Mouse (Mus musculus) midbrain, embryonic 15.5 days (tissue): ENCODE measurements around the gene Sap25. TPM values are rescaled to one million over a fixed set of nuclear protein-coding genes. Genes with fewer than 3 reads are reported as not detected.
"Not testable (repeated sequence)": the region's sequence is repeated elsewhere in the genome, so short reads cannot be mapped to it uniquely, and the experiment has no call there.

Experiments
- ATAC-seq: fragments of 200-750 bp; cut with Nextera tagmentation; replicated peaks from 2 replicates; pipeline ENCODE4 v1.8.0; 2017; ENCODE audit warnings: moderate TSS enrichment
- H3K27ac ChIP-seq: fragments of 300-500 bp; sonication (generic); 2 replicates; pipeline ENCODE4 v1.5.1; 2015; ENCODE audit warnings: mild to moderate bottlenecking, inconsistent platforms
- H3K27me3 ChIP-seq: fragments of 300-500 bp; sonication (generic); replicated peaks from 2 replicates; pipeline ENCODE4 v1.6.1; 2015; ENCODE audit warnings: inconsistent platforms
- H3K36me3 ChIP-seq: fragments of 300-500 bp; sonication (generic); replicated peaks from 2 replicates; pipeline ENCODE4 v1.6.1; 2015; ENCODE audit warnings: inconsistent platforms
- H3K4me1 ChIP-seq: fragments of 300-500 bp; sonication (generic); 2 replicates; pipeline ENCODE4 v1.6.1; 2015; ENCODE audit warnings: inconsistent platforms
- H3K4me2 ChIP-seq: fragments of 300-500 bp; sonication (generic); 2 replicates; pipeline ENCODE4 v1.6.1; 2015; ENCODE audit warnings: inconsistent platforms, mild to moderate bottlenecking, moderate library complexity
- H3K4me3 ChIP-seq: fragments of 300-500 bp; sonication (generic); 2 replicates; pipeline ENCODE4 v1.5.1; 2015; ENCODE audit warnings: mild to moderate bottlenecking, inconsistent platforms
- H3K9ac ChIP-seq: fragments of 300-500 bp; sonication (generic); 2 replicates; pipeline ENCODE4 v1.6.1; 2015; ENCODE audit warnings: mild to moderate bottlenecking, inconsistent platforms
- H3K9me3 ChIP-seq: fragments of 300-500 bp; sonication (generic); 2 replicates; pipeline ENCODE4 v1.6.1; 2016; ENCODE audit warnings: inconsistent platforms
- WGBS: fragments of 180-500 bp; shearing (Covaris S2); methylation state at CpG from one replicate; pipeline ENCODE4 v1.1.7; 2015; ENCODE audit warnings: mixed read lengths; 5-methylcytosine and 5-hydroxymethylcytosine counted together
- polyA plus RNA-seq: library from polyadenylated mRNA; unstranded; fragments of >200 nt; fragmentation: Nextera tagmentation; extraction: Ambion mirVana; gene quantifications from 2 replicates; pipeline ENCODE4 v1.2.1, GENCODE M21; 2015

Sap25 gene
- polyA plus RNA-seq, 1 experiment from 2014 or later: 6.8 TPM

- H3K9ac ChIP-seq: no peak overlapping the region
- H3K27ac ChIP-seq: no peak overlapping the region
- ATAC-seq: no peak
- peaks cover 12% of the 10 kb centered on the region; the same call in 1 of the 2 replicates for H3K4me1 ChIP-seq
- no peaks in the 10 kb centered on the region; the same call in 1 of the 2 replicates for H3K27me3 ChIP-seq
- WGBS: 72% methylated on average over 3 of the region's 3 CpGs
- H3K9me3 ChIP-seq: no peaks in the 10 kb centered on the region
- no peaks in the 10 kb centered on the region for H3K36me3 ChIP-seq
- H3K4me2 ChIP-seq: no peak overlapping the region
- H3K4me3 ChIP-seq: no peak overlapping the region
These were observed 31.8 kb upstream of the Sap25 start for GRCm38 (mm10) chr5:137609292-137609691.

- H3K9me3 ChIP-seq: no peaks in the 10 kb centered on the region
- ATAC-seq: no peak
- H3K4me1 ChIP-seq: peaks cover 12% of the 10 kb centered on the region; the same call in 1 of the 2 replicates
- no peak overlapping the region for H3K9ac ChIP-seq
- no peak overlapping the region for H3K4me3 ChIP-seq
- H3K27me3 ChIP-seq: no peaks in the 10 kb centered on the region; the same call in 1 of the 2 replicates
- H3K36me3 ChIP-seq: no peaks in the 10 kb centered on the region
- no peak overlapping the region for H3K27ac ChIP-seq
- no peak overlapping the region for H3K4me2 ChIP-seq
- 79% methylated on average over 4 of the region's 4 CpGs for WGBS
These were observed 31.1 kb upstream of the Sap25 start for GRCm38 (mm10) chr5:137610056-137610455.

GRCm38 (mm10) chr5:137610548-137611244 lies 30.4 kb upstream of the Sap25 start:
- Histone ChIP-seq H3K4me2 (no peak overlapping the region), H3K27ac (no peak overlapping the region)
- 17% methylated on average over 12 of the region's 12 CpGs for WGBS

GRCm38 (mm10) chr5:137611245-137611602 lies 29.9 kb upstream of the Sap25 start:
- no peak overlapping the region for H3K27ac ChIP-seq
- H3K4me2 ChIP-seq: no peak overlapping the region
- no peak for ATAC-seq
- H3K27me3 ChIP-seq: no peaks in the 10 kb centered on the region; the same call in 1 of the 2 replicates
- peaks cover 12% of the 10 kb centered on the region; the same call in 1 of the 2 replicates for H3K4me1 ChIP-seq
- H3K9me3 ChIP-seq: no peaks in the 10 kb centered on the region
- WGBS: 27% methylated on average over 6 of the region's 6 CpGs
- no peak overlapping the region for H3K9ac ChIP-seq
- H3K4me3 ChIP-seq: no peak overlapping the region
- no peaks in the 10 kb centered on the region for H3K36me3 ChIP-seq

More at GRCm38 (mm10) chr5:137610548-137611244, 30.4 kb upstream of the Sap25 start:
- H3K4me1 ChIP-seq: peaks cover 12% of the 10 kb centered on the region; the same call in 1 of the 2 replicates
- no peak overlapping the region for H3K9ac ChIP-seq
- H3K9me3 ChIP-seq: no peaks in the 10 kb centered on the region
- H3K36me3 ChIP-seq: no peaks in the 10 kb centered on the region
- no peak for ATAC-seq
- no peaks in the 10 kb centered on the region; the same call in 1 of the 2 replicates for H3K27me3 ChIP-seq
- no peak overlapping the region for H3K4me3 ChIP-seq

- H3K36me3 ChIP-seq: no peaks in the 10 kb centered on the region
- H3K4me3 ChIP-seq: no peak overlapping the region
- H3K9ac ChIP-seq: no peak overlapping the region
These were observed 28.1 kb upstream of the Sap25 start for GRCm38 (mm10) chr5:137613076-137613475.

DNA sequence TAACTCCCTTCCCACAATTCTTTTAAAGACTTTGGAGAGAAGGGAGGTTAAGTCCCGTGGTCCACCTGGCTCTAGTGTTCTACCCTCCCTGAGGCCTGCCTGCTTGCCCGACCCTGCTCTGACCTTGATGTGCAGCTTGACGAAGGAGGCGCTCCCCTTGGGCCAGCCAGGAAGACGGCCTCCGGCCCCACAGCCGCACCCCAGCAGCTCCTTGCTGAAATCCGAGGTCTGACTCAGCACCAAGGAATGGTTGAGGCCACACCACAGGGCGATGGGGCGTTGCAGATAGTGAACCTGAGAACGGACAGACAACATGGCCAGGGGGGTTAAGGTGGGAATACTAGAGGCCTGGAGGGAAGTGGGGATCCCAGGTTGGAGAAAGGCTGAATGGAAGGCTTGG lies 27.6 kb upstream of the Sap25 start, which contains the start of gene Pcolce:
Gene Pcolce (minus strand): TSS at position 235 of the 400 bp plus-strand sequence.
- Histone ChIP-seq H3K4me1 (peaks cover 4% of the 10 kb centered on the region; the same call in 1 of the 2 replicates), H3K4me2 (no peak within 1 kb of the TSS), H3K4me3 (no peak within 1 kb of the TSS), H3K9me3 (no peaks in the 10 kb centered on the region), H3K27ac (no peak within 1 kb of the TSS), H3K27me3 (no peaks in the 10 kb centered on the region; the same call in 1 of the 2 replicates), H3K36me3 (no peaks in the 10 kb centered on the region), H3K9ac (no peak within 1 kb of the TSS)
- no peak for ATAC-seq
- WGBS: 67% methylated on average over 11 of the region's 11 CpGs

More at GRCm38 (mm10) chr5:137613076-137613475, 28.1 kb upstream of the Sap25 start:
- Histone ChIP-seq H3K27me3 (no peaks in the 10 kb centered on the region; the same call in 1 of the 2 replicates), H3K27ac (no peak overlapping the region), H3K9me3 (no peaks in the 10 kb centered on the region), H3K4me1 (peaks cover 8% of the 10 kb centered on the region; the same call in 1 of the 2 replicates), H3K4me2 (no peak overlapping the region)
- no peak for ATAC-seq
- WGBS: 70% methylated on average over 5 of the region's 5 CpGs

DNA sequence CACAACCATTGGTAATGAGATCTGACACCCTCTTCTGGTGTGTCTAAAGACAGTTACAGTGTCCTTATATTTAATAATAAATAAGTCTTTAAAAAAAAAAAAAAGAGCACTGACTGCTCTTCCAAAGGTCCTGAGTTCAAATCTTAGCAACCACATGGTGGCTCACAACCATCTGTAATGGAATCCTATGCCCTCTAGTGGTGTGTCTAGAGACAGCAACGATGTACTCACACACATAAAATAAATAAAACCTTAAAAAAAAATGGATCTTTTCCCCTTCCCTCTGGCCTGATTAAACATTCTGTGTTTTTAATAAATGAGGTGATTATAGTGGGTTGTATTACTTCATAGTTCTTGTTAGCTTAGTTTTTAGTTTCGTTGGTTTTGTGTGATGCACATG lies 26.2 kb upstream of the Sap25 start:
- H3K27ac ChIP-seq, H3K27me3 ChIP-seq, ATAC-seq, H3K4me2 ChIP-seq, H3K9ac ChIP-seq, H3K9me3 ChIP-seq, H3K36me3 ChIP-seq, H3K4me3 ChIP-seq, H3K4me1 ChIP-seq: not testable (repeated sequence)
- WGBS: 90% methylated on average over 2 of the region's 2 CpGs

DNA sequence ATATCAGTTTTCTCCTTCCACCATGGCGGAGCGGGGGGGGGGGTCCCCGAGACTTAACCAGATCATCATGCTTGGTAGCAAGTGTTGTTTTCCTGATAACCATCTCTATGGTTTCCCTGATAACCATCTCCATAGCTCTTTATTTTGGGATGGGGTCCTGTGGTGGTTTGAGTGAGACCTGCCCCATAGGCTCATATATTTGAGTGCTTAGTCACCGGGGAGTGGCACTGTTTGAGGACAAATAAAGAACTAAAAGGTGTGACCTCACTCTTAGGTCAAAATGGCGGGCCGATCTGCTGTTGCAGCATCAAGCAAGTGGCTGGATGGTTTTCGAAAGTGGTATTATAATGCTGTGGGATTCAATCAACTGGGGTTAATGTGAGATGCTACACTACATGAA lies 25.8 kb upstream of the Sap25 start:
- no peak overlapping the region for H3K27ac ChIP-seq
- no peak overlapping the region for H3K9ac ChIP-seq
- no peaks in the 10 kb centered on the region for H3K36me3 ChIP-seq
- no peaks in the 10 kb centered on the region for H3K27me3 ChIP-seq
- H3K4me2 ChIP-seq: no peak overlapping the region
- WGBS: 92% methylated on average over 7 of the region's 7 CpGs
- 0 out of 2 replicates have a peak, but pooled peaks cover 3% of the 10 kb centered on the region for H3K4me1 ChIP-seq
- ATAC-seq: no peak
- H3K9me3 ChIP-seq: no peaks in the 10 kb centered on the region
- no peak overlapping the region for H3K4me3 ChIP-seq

DNA sequence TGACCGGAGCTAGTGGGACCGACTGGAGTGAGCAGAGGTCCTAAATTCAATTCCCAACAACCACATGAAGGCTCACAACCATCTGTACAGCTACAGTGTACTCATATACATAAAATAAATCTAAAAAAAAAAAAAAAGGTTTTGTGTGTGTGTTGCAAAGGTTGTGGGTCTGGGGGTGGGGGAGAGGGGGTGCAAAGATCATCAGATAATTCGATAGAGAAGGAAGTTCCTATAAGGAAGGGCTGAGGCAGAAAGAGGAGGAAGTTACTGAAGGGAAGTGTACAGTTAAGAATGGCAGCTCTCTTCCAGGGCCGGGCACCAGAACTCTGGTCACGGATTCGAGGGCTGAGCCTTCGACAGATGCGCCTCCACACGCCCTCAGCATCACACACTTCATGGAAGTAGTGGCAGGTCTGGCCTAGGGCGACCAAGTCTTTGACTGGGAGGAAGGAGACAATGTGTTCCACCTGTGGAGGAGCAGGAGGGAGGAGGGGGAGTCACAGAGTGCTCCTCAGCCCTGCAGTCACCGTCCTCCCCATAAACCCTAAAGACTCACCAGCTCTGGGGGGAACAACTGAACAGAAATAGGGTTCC lies 17.1 kb upstream of the Sap25 start:
- Histone ChIP-seq H3K4me2 (no peak overlapping the region), H3K4me1 (peaks cover 11% of the 10 kb centered on the region), H3K27ac (no peak overlapping the region), H3K27me3 (no peaks in the 10 kb centered on the region), H3K36me3 (no peaks in the 10 kb centered on the region), H3K9ac (no peak overlapping the region), H3K4me3 (no peak overlapping the region), H3K9me3 (no peaks in the 10 kb centered on the region)
- no peak for ATAC-seq
- 83% methylated on average over 11 of the region's 11 CpGs for WGBS

DNA sequence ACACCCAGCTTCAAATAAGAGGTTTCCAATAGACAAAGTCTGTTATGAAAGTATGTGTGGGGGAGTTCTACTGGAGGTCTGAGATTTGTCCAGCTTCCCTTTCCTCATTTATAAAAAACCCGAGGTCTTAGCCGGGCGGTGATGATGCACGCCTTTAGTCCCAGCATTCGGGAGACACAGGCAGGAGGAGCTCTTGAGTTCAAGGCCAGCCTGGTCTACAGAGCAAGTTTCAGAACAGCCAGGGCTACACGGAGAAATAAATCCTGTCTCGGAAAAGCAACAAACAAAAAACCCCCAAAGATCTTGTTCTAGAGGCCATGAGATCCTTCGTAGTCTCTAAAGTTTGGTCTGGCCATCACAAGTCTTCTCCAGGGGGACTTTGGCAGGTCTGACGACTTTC lies 13.1 kb upstream of the Sap25 start:
- peak overlapping the region; percentile 91 for H3K27ac ChIP-seq
- no peaks in the 10 kb centered on the region for H3K36me3 ChIP-seq
- ATAC-seq: no peak
- no peaks in the 10 kb centered on the region for H3K27me3 ChIP-seq
- WGBS: 1% methylated on average over 9 of the region's 9 CpGs
- H3K4me1 ChIP-seq: peaks cover 43% of the 10 kb centered on the region
- peak overlapping the region; percentile 66 for H3K9ac ChIP-seq
- no peaks in the 10 kb centered on the region for H3K9me3 ChIP-seq
- peak overlapping the region; percentile 77 for H3K4me2 ChIP-seq
- H3K4me3 ChIP-seq: peak overlapping the region; percentile 100

DNA sequence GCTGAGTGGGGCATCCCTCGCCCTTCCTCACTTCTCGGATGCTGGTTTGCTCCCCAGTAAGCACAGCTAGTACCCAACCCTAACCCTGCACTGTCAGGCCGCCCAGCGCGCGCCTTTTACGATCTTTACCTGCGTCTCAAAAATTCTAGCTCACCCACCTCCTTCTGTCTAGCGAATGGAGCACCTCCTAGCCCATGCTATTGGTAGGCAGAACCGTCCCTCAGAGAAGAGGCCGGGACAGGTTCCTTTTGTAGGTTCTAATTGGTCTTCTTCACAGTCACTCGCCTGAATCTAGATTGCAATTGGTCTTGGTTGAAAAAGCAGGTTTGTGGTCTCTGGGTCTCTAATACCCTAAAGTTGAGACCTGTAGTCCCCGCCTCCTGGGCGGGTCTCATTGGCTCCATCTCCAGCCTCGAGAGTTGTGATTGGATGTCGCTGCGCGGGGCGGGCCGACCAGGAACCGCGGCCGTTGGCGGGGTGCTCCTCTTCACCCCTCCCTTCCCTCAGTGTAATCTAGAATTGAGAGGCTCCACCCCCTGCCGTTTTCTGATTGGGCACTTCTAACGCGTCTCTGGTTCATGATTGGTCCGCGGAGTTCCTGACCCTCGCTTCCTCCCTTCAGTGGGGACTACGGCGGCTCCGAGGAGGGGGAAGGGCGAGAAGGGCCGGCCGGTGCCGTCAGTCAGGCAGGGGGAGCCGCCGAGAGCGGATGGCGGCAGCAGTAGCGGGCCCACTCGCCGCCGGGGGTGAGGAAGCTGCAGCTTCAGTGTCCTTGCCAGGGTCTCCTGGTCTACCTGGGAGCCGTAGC lies 12.4 kb upstream of the Sap25 start, which contains the start of the genes Fbxo24, Lrch4 and Gm20605:
Gene Fbxo24 (minus strand): TSS at position 505 of the 808 bp plus-strand sequence.
Gene Lrch4 (plus strand): TSS at position 624 of the 808 bp plus-strand sequence.
Gene Gm20605 (plus strand): TSS at position 678 of the 808 bp plus-strand sequence.
- peaks cover 43% of the 10 kb centered on the region for H3K4me1 ChIP-seq
- peak within 1 kb of the TSS; percentile 94 for H3K4me2 ChIP-seq
- WGBS: under 1% methylated on average over 45 of the region's 46 CpGs

GRCm38 (mm10) chr5:137629306-137629721 lies 11.8 kb upstream of the Sap25 start:
- under 1% methylated on average over 23 of the region's 23 CpGs for whole genome bisulfite sequencing
- H3K27ac ChIP-seq: peak overlapping the region; percentile 94

More for the DNA sequence above, 12.4 kb upstream of the Sap25 start, which contains the start of the genes Fbxo24, Lrch4 and Gm20605:
- Histone ChIP-seq H3K9ac (peak within 1 kb of the TSS; percentile 90), H3K36me3 (no peaks in the 10 kb centered on the region), H3K27me3 (no peaks in the 10 kb centered on the region), H3K27ac (peak within 1 kb of the TSS; percentile 94), H3K4me3 (peak within 1 kb of the TSS; percentile 100), H3K9me3 (no peaks in the 10 kb centered on the region)
- peak; percentile 99 for ATAC-seq

More at GRCm38 (mm10) chr5:137629306-137629721, 11.8 kb upstream of the Sap25 start:
- ATAC-seq: peak; percentile 38
- Histone ChIP-seq H3K36me3 (0 out of 2 replicates have a peak, but pooled peaks cover 6% of the 10 kb centered on the region), H3K4me1 (peaks cover 43% of the 10 kb centered on the region), H3K4me3 (peak overlapping the region; percentile 100), H3K27me3 (no peaks in the 10 kb centered on the region), H3K9me3 (no peaks in the 10 kb centered on the region), H3K9ac (peak overlapping the region; percentile 90), H3K4me2 (peak overlapping the region; percentile 94)
